Mouse (Mus musculus) thymus, postnatal 4 days (tissue): Measurements from ENCODE around the gene Sfxn3.
A peak's percentile ranks its signal among the peaks of the same experiment; 100 is the strongest.

Experiments used
- DNase-seq: peaks from one replicate; pipeline ENCODE4 v3.0.0; 2021

Gene Sfxn3

DNA sequence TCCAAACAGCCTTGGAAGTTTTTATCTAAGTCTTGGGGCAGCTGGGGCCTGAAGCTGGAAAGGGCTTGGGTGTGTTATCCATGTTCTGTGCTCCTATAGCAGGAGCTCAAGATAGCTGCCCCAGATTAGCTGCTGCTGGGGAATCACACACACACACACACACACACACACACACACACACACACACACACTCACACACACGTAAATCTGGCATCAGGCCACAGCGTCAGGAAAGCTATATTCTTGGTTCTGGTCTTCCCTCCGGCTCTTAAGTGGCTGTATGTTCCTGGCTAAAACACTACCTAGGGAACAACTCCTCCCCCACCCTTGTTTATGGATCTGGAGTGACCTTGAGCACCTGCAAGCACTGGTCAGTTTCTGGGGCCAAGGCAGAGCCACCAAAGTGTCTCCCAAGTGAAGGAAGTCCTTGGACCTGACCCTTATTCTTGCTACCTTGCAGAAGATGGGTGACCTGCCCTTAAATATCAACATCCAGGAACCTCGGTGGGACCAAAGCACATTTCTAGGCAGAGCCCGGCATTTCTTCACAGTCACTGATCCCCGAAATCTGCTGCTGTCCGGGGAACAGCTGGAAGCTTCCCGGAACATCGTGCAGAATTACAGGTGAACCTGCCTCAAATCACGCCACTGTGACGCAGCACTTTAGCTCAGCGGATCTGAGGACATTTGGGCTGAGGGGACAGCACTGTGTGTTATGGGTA lies 1.5 kb downstream of the Sfxn3 start:
- DNase-seq: no peak

DNA sequence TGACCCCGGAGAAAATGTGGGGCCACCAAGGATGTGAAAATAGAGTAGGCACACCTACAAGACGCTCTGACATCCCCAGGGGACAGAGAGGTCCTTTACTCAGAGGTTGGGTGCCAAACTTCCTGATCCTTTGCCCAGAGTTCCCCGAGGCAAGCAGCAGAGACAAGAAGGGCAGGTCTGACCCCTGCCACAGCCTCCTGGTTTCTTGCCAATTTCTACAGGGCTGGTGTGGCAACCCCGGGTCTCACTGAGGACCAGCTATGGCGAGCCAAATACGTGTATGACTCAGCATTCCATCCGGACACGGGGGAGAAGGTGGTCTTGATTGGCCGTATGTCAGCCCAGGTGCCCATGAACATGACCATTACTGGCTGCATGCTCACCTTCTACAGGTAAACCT lies 2.2 kb downstream of the Sfxn3 start:
- DNase-seq: no peak

GRCm38 (mm10) chr19:45053451-45053850 lies 6.1 kb downstream of the Sfxn3 start:
- DNase-seq: no peak

DNA sequence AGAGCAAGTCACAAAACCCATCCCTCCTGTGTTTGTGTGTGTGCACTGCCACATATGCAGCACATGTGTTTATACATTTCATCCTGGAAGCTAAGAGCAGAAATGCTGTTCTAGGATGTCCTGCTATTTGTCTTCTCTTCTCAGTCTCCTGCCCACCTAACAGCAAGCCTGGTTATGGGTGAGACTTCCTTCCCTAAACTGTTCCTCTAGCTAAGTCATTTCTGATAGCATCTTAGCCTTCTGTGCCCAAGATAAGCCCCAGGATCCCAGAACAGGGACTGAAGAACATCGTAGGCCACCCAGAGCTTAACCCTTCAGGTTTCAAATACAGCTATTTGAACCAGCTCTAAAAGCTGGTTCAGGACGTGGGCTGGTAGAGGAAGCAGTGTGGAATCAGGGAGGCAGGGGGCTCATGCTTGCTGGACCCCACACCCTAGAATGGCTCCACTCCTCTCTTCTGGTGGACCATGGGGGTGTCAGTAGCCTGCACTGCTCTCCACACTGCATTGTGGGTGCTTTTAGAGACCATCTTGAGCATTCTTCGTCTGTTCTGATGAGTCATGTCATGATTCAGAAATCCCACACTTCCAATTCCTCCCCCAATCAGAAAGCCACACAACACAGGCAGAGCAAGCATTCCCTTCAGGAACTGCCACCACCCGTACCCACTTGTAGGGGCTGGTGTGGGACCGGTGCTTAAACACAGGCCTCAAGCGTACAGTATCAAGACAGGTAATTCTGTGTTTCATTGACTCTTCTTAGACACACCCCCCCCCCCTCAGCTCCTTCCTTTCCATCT lies 7.8 kb downstream of the Sfxn3 start:
- DNase-seq: no peak

- DNase-seq: no peak
These were observed 9.1 kb downstream of the Sfxn3 start for GRCm38 (mm10) chr19:45056364-45056763.

DNA sequence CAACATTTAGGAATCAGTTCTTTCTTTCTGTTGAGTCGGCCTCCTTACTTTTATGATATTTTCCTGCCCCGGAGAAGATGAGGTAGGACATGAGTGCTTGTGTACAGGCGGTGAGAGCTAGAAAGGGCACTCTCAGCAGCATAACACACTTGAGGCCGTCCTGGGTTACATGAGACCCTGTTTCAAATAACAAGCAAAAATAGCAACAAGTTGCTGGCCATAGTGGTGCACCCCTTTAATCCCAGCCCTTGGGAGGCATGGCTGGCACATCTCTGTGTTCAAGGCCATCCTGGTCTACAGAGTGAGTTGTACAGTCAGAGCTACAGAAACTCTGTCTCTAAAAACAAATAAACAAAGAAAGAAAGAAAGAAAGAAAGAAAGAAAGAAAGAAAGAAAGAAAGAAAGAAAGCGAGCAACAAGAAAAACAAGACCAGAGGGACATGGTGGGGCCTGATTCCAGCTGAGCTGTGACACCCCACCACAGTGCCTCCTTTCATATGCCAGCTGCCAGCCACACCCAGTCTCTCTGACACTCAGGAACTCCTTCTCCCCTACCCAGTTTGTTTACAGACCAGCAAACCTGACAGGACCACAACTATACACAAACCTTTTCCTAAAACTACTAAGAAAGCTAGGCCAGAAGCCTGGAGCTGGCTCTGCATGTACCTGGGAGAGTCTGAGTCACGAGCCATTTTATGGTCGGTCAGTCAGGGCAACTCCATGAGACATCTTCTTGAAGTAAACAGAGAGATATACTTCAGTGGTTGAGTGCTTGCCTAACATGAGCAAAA lies 9.8 kb downstream of the Sfxn3 start:
- peak; percentile 66 for DNase-seq

DNA sequence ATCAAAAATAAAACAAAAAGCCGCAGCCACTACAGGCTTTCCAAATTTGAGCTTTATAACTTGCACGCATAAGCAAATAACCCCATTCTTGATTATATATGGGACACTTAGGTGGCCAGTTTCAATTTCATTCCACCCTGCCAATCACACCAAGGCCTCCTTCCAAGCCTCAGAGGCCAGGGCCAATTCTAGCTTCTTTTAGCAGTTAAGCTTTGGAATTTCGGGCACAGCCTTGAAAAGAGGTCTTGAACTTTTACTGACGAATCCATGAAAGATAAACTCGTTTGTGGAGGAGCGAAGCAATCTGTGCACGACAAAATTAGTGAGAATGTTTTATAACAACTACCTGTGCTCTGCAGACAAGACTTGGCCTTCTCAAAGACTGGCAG lies 10.4 kb downstream of the Sfxn3 start:
- DNase-seq: no peak

GRCm38 (mm10) chr19:45058113-45058839 lies 11.0 kb downstream of the Sfxn3 start:
- DNase-seq: peak; percentile 89

GRCm38 (mm10) chr19:45058841-45059240 lies 11.5 kb downstream of the Sfxn3 start:
- DNase-seq: peak; percentile 33

DNA sequence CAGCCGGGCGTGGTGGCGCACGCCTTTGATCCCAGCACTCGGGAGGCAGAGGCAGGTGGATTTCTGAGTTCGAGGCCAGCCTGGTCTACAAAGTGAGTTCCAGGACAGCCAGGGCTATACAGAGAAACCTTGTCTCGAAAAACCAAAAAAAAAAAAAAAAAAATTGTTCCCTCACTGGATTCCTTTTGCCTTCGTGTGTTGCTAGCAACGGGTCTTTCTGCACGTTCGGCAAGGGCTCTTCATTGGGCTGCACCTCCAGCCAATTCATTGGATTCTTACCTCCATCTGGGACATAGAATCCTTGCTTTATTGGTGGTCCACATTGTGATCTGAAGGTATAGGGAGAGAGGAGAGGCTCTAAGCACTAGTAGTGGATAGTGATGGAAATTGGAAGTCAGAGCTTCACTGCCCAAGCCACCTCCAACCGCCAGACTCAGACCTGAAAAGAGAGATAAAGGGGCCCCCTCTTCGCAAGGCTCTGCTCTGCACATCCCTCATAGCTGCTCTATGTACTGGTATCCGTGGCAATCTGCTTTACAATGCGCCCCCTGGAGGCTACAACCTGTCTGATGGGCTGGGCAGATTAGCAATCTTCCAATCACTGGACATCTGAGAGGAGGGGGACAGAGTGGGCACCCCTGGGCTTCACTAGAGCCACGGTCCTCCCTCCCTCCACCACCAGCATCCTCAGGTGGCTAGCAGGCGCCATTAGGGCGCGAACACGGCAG lies 16.4 kb downstream of the Sfxn3 start:
- DNase-seq: peak; percentile 74

GRCm38 (mm10) chr19:45065226-45065625 lies 17.9 kb downstream of the Sfxn3 start:
- no peak for DNase-seq

DNA sequence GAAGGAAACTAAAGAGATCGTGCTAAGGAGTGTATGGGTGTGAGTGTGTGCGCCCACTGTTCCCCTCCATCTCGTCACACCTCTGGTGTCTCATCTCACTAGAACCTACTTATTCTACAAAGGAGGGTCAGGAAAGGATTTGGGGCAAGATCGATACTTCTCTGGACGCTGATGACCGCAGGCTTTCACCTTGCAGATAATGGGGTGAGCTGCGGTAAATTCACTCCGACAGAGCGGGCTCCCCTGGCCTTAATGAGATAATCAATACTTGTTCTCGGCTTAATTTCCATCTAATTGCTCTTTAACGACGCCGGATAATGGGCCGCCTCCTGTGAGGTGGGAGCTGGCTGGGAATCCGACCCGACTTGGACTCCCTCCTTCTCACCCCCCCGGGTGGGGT lies 19.9 kb downstream of the Sfxn3 start:
- no peak for DNase-seq

GRCm38 (mm10) chr19:45067758-45068510 lies 20.6 kb downstream of the Sfxn3 start:
- no peak for DNase-seq

DNA sequence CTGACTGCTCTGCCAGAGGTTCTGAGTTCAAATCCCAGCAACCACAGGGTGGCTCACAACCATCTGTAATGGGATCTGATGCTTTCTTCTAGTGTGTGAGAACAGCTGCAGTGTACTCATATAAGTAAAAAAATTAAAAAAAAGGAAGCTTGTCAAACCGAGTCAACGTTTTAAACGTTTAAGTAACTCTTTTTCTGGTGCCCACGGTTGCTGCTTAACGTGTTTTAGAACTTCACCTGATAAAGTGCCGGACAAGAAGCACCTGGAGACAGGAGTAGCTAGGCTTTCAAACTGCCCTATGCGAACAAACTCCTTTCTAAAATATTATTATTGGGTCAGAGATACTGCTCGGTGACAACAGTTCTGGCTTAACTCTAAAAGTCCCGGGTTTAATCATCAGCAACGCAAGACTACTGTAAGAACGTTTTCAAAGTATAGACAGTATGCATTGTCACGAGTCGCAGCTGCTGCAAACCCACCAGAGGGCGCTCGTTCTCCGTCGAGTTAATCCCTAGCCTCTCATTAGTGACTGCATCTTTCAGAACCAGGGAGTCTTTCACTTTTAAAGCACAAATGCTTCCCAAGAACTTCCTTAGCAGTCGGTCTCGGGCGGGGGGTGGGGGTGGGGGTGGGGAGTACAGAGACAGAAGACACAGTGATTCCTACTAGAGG lies 26.7 kb downstream of the Sfxn3 start:
- DNase-seq: peak; percentile 99

DNA sequence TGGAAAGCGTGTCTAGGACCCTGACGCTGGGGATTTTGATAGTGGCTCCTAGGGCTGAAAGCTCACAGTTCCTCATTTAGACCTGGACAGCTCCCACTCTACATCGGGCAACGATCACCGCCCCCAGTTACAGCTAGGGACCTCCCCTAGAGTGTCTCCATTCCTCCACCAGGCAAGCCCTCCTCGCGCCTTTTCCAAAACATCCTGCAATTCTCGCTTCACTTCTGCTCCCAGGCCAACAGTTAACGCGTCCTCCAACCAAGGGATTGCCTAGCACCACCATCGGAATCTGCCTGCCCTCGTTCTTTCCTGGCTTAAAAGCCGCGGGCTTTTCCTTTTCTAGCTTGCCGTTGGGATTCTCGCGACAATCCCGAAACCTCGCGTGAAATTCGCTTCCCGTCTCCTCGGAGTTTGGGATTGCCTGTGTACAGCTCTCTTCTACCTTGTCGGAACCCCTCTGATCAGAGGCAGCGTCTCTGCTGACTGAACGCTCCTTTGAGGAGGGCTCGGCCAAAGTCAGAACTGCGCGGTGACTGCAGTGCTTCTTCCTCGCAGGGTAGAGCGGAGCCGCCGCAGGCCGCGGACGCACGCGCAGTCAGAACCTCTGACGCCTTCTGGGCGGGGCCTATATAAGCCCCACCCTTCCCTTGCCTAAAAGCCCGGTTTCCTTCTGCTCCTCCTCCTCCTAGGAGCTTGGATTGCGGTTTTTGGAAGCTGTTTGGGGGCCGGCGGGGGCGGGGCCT lies 27.4 kb downstream of the Sfxn3 start, which contains the start of gene Kazald1:
Gene Kazald1, plus strand, starts transcription at position 662 of the 743 bp plus-strand sequence.
- peak; percentile 95 for DNase-seq

DNA sequence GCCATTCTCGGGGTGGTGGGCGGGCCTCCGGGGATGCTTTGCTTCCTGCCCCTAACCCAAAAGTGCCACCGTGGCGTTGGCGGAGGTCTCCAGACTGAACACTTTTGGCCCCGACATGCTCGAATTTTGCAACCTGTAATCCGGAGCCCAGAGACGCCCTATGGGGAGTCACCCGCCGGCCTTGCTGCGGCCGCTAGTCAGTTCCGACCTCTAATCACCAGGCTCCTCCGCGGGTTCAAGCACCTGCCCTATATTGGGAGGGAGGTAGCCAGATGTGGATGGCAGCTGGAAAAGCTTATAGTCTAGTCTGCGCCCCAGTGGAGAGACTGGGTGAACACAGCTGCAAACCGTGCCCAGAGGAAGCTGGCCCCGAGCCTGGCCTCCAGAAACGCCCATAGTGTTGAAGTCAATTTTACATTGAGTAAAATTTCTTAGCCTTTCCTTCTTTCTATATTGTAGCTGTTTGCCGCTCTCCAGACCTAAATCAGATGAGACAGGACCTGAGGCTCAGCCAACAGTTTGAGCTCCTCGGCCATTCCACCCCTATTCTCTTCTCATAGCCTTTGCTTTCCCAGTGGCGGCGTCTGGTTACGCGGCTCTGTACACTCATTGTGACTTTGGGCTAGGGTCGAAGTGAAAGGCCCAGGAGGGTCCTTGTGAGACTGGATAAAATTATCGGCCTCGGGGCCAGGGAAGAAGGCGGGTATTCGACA lies 28.2 kb downstream of the Sfxn3 start:
- peak; percentile 33 for DNase-seq

DNA sequence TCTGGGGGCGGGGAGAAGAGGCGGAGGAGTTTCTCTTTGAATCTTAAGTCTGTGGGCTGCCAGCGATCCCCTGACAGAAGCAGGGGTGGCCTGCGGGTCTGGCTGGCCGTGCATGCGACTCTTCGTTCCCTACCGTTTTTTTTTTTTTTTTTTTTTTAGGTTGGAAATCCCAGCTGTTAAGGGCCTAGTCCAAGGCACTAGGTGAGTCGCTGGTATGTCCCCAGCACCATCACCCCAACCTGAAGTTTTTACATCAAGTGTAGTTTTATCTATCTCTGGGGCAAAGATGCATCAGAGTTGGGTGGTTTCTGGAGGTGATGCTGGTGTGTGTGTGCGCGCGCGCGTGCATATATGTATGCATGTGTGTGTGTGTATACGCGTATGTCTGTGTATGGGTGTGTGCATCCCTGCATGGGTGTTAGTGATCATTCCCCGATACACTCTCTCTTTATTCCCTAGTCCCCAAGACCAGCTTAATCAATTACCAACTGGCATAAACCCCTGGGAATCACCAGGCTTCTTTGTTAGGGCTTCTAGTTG lies 28.8 kb downstream of the Sfxn3 start:
- peak; percentile 30 for DNase-seq

DNA sequence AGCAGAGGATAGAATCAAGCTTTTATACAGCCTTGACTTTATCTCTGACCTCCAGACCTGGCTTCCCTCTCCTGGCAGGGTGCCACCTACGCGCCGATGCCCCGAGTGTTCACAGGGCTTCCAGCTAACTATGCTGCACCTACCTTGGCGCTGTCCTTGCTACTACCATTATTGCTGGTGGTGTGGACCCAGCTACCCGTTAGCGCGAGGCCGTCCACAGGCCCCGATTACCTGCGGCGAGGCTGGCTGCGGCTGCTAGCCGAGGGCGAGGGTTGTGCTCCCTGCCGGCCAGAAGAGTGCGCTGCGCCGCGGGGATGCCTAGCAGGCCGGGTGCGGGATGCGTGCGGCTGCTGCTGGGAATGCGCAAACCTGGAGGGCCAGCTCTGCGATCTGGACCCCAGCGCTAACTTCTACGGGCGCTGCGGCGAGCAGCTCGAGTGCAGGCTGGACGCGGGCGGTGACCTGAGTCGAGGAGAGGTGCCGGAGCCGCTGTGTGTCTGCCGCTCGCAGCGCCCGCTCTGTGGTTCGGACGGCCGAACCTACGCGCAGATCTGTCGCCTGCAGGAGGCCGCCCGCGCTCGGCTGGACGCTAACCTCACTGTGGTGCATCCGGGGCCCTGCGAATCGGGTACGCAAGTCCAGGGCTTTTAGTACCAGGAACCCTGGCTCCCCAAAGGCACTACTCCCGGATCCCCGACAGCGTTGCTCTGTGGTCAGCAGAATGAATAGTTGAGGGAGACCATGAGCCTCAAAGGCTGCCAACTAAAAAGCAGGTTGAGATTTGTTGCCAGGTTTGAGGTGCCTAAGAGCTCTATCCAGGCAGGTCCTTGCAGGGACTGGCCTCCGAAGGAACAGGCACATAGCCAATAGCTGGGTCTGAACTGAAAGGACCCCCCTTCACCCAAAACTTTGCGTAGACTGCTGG lies 29.5 kb downstream of the Sfxn3 start:
- DNase-seq: peak; percentile 78
